Mouse (Mus musculus) limb, embryonic 10.5 days (tissue): ENCODE results near the gene Bicral. TPM values are rescaled to one million over a fixed set of nuclear protein-coding genes. Genes with fewer than 3 reads are reported as not detected.
A peak's percentile ranks its signal among the peaks of the same experiment; 100 is the strongest.

ENCODE experiments used
- DNase-seq: peaks from one replicate; pipeline ENCODE4 v3.0.0-alpha.2; 2017; ENCODE audit warnings: low spot score
- H3K27ac ChIP-seq: fragments of 300-500 bp; sonication (generic); 2 replicates; pipeline ENCODE4 v1.5.1; 2016; ENCODE audit warnings: mild to moderate bottlenecking
- H3K27me3 ChIP-seq: fragments of 300-500 bp; sonication (generic); 2 replicates; pipeline ENCODE4 v1.6.1; 2016; ENCODE audit warnings: low read depth, mild to moderate bottlenecking; ENCODE audit not compliant: poor library complexity, severe bottlenecking
- H3K36me3 ChIP-seq: fragments of 300-500 bp; sonication (generic); 2 replicates; pipeline ENCODE4 v1.6.1; 2016; ENCODE audit warnings: mild to moderate bottlenecking, moderate library complexity
- H3K4me1 ChIP-seq: fragments of 300-500 bp; sonication (generic); 2 replicates; pipeline ENCODE4 v1.6.1; 2016
- H3K4me3 ChIP-seq: fragments of 300-500 bp; sonication (generic); 2 replicates; pipeline ENCODE4 v1.5.1; 2016; ENCODE audit warnings: mild to moderate bottlenecking, moderate library complexity
- H3K9me3 ChIP-seq: fragments of 300-500 bp; sonication (generic); replicated peaks from 2 replicates; pipeline ENCODE4 v1.6.1; 2016; ENCODE audit warnings: mild to moderate bottlenecking
- WGBS: fragments of 180-500 bp; shearing (Covaris S2); methylation state at CpG from one replicate; pipeline ENCODE4 v1.1.7; 2016; 5-methylcytosine and 5-hydroxymethylcytosine counted together
- polyA plus RNA-seq: library from polyadenylated mRNA; unstranded; fragments of >200 nt; fragmentation: Nextera tagmentation; extraction: Ambion mirVana; gene quantifications from 2 replicates; pipeline ENCODE4 v1.2.1, GENCODE M21; 2016

Bicral gene
- polyA plus RNA-seq, 1 experiment from 2014 or later, result 4.3 TPM

DNA sequence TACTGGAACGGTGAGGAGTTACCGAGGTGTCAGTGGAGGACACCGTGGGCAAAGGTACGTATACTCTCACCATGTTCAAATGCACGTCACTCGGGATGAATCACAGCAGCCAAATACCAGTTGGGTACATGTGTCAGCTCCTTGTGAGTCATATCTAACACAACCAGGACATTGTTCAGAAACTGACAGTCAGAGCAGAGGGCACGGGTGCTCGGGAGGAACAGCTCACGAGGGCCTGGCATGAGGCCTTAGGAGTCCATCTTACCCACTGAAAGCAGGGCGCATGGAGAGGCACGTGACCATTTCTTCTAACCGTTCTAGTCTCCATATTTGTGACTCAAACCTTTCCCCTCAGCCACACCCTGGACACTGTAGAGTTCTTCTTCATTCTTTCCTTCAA, 8.6 kb upstream of the Bicral start:
- Histone ChIP-seq H3K27me3 (no peaks in the 10 kb centered on the region), H3K9me3 (no peaks in the 10 kb centered on the region), H3K4me3 (no peak overlapping the region), H3K4me1 (peaks cover 5% of the 10 kb centered on the region; the same call in 1 of the 2 replicates), H3K36me3 (0 out of 2 replicates have a peak, but pooled peaks cover 1% of the 10 kb centered on the region), H3K27ac (no peak overlapping the region)
- DNase-seq, result no peak
- 95% methylated on average over 12 of the region's 12 CpGs for WGBS

DNA sequence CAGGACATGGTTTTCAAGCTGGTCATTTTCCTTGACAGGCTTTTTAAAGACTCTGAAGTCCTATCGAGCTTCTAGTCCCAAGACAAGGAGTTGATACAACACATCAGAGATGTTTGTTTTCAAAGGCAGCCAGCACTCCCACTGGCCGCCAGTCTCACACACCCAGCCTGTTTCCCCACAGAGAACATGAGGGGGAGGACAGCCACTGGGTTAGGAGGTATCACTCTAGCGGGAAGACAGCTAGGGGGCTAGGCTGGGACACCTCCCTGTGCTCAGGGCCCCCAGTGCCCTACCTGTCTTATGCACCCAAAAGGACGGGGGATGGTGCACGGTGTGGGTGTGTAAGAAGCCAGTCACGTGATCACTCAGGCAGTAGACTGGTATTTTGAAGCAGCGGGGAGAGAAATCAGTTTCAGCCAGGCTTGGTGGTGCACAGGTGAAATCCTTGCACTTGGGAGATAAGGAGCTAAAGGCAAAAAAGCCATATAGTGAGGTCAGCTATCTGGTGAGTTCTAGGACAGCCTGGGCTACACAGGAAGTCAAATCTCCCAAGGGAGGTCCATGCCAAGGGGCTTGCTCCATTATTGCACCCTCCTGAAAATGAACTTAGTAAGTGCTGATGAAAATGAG, 6.4 kb upstream of the Bicral start:
- 71% methylated on average over 7 of the region's 7 CpGs for WGBS
- H3K9me3 ChIP-seq, result no peaks in the 10 kb centered on the region
- no peak overlapping the region for H3K27ac ChIP-seq
- H3K27me3 ChIP-seq, result no peaks in the 10 kb centered on the region
- DNase-seq, result no peak
- no peak overlapping the region for H3K4me3 ChIP-seq
- no peaks in the 10 kb centered on the region for H3K36me3 ChIP-seq
- H3K4me1 ChIP-seq, result peaks cover 9% of the 10 kb centered on the region

DNA sequence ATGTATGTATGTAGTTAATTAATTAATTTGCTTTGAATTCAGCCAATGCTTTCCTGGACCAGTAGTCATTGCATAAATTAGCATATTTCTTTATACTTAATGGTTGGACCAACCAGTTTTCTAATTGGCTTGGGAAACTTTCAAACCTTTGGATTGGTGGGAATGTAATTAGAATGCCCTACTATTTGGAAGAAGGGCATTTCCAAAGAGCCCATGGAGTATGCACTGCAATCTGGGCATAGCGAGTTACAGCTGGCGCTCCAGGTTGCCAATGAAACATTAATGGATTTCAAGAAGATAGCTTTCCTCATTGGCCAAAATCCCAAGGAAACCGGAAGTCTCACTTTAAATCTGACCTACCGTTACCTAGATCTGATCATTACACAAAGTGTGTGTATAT, 1.8 kb upstream of the Bicral start:
- Histone ChIP-seq H3K4me1 (peaks cover 27% of the 10 kb centered on the region), H3K27ac (no peak overlapping the region), H3K36me3 (no peaks in the 10 kb centered on the region), H3K27me3 (no peaks in the 10 kb centered on the region), H3K4me3 (no peak overlapping the region), H3K9me3 (no peaks in the 10 kb centered on the region)
- DNase-seq, result no peak
- 94% methylated on average over 4 of the region's 4 CpGs for whole genome bisulfite sequencing

- Histone ChIP-seq H3K36me3 (peaks cover 5% of the 10 kb centered on the region), H3K27ac (peak overlapping the region; percentile 100), H3K9me3 (no peaks in the 10 kb centered on the region), H3K4me3 (peak overlapping the region; percentile 97), H3K4me1 (peaks cover 34% of the 10 kb centered on the region), H3K27me3 (no peaks in the 10 kb centered on the region)
- 29% methylated on average over 9 of the region's 9 CpGs for WGBS
- DNase-seq, result peak; percentile 45
These were observed 615 bp upstream of the Bicral start for GRCm38 (mm10) chr17:46858749-46859444.

DNA sequence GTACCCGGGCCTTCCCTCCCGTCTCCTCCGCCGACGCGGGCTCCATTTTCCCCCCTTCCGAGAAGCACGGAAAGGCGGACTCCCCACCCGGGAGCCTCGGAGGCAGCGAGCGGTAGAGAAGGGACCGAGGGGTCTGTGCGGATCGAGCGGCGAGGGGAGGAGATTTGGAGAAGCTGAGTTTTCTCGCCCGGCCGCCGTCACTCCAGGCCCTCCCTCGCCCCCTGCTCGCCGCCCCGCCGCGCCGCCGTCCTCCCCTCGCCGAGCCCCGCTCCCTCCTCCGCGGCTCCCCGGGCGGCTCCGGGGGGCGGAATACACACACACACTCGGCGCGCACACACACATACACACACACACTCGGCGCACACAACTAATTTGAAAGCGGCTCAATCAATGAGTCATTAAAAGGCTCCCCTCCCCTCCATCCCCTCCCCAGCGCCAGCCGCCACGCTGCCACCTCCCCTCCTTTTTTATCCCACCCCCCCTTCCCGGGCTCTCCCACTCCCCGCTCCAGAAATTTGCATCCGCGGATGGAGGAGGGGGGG, 850 bp downstream of the Bicral start:
- peaks cover 5% of the 10 kb centered on the region for H3K36me3 ChIP-seq
- H3K27me3 ChIP-seq, result no peaks in the 10 kb centered on the region
- H3K27ac ChIP-seq, result peak overlapping the region; percentile 100
- DNase-seq, result peak; percentile 87
- H3K9me3 ChIP-seq, result no peaks in the 10 kb centered on the region
- H3K4me3 ChIP-seq, result peak overlapping the region; percentile 97
- peaks cover 47% of the 10 kb centered on the region for H3K4me1 ChIP-seq
- under 1% methylated on average over 48 of the region's 52 CpGs for WGBS

GRCm38 (mm10) chr17:46856471-46857360, 1.6 kb downstream of the Bicral start:
- peaks cover 5% of the 10 kb centered on the region for H3K36me3 ChIP-seq
- under 1% methylated on average over 87 of the region's 87 CpGs for WGBS

DNA sequence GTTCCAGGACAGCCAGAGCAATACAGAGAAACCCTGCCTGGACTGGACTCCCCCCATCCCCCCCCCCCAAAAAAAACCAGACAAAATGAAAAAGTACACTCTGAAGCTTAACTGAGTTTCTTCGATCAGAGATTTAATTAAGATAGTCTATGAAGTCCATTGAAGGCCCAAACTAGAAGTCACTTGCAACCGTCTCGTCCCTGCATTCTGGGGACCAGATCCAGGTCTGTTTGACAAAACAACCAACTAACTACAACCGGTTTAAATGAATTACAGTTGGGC, 2.2 kb downstream of the Bicral start:
- DNase-seq, result no peak
- 21% methylated on average over 4 of the region's 4 CpGs for WGBS

More at GRCm38 (mm10) chr17:46856471-46857360, 1.6 kb downstream of the Bicral start:
- peak overlapping the region; percentile 100 for H3K27ac ChIP-seq
- no peaks in the 10 kb centered on the region for H3K9me3 ChIP-seq
- peaks cover 47% of the 10 kb centered on the region for H3K4me1 ChIP-seq
- no peaks in the 10 kb centered on the region for H3K27me3 ChIP-seq
- DNase-seq, result peak; percentile 81
- peak overlapping the region; percentile 97 for H3K4me3 ChIP-seq

DNA sequence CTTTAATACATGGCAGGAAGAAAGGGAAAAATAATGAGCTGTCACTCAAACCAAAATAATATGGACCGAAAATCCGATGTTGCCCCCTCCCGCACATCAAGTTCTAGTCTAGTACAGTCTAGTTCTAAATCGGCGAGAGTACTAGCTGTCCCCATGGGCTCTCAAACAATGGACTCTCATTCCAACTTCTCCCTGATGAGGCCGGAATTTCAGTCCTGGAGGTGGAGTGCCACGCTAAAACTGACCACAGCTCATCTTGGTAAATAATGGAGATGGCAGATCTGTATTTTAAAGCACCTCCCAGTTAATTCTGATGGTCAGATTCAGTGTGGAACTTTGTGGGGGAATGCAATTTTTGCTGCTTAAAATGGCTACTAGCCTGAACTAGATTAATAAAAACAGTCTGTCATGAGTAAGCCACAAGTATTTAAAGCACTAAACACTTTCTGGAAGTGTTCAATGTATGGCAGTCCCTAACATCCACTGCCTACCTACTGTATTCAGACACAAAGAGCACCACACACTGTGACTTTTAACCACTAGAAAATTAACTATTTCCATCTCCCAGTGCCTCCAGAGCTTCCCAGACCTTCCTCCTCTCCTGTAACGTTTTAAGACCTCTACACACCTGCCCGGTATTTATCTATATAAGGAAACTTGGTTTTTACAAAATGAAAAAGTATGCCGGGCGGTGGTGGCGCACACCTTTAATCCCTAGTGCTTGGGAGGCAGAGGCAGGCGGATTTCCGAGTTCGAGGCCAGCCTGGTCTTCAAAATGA, 2.8 kb downstream of the Bicral start:
- Histone ChIP-seq H3K4me3 (peak overlapping the region; percentile 97), H3K9me3 (no peaks in the 10 kb centered on the region), H3K4me1 (peaks cover 44% of the 10 kb centered on the region), H3K27me3 (no peaks in the 10 kb centered on the region), H3K36me3 (peaks cover 5% of the 10 kb centered on the region), H3K27ac (peak overlapping the region; percentile 100)
- DNase-seq, result no peak
- WGBS, result 83% methylated on average over 15 of the region's 15 CpGs

More for the DNA sequence above, 2.2 kb downstream of the Bicral start:
- H3K27me3 ChIP-seq, result no peaks in the 10 kb centered on the region
- H3K9me3 ChIP-seq, result no peaks in the 10 kb centered on the region
- H3K36me3 ChIP-seq, result peaks cover 5% of the 10 kb centered on the region
- peak overlapping the region; percentile 100 for H3K27ac ChIP-seq
- H3K4me3 ChIP-seq, result peak overlapping the region; percentile 97
- peaks cover 47% of the 10 kb centered on the region for H3K4me1 ChIP-seq

DNA sequence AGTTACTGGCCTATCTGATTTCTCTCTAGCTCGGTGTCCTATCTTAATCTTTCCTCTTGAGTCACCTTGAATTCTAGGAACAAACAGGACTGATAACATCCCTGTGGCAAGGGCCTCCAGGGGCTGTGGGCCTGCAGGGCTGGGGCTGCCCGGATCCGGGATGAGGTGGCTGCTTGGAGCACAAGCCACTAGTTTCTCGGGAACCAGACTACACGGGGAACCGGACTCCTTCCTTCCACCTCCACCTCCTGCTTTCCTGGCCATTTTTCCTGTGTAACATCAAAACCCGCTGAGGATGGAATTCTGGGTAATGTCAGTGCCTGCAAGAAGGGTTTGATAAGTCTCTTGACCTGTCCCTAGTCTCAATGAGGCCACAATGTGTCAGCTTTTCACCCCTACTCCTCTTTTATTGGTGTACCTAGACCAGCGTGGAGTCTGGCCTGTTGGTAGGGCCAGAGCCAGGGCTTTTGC, 3.6 kb downstream of the Bicral start:
- Histone ChIP-seq H3K27me3 (no peaks in the 10 kb centered on the region), H3K4me1 (peaks cover 42% of the 10 kb centered on the region), H3K4me3 (peak overlapping the region; percentile 7; the same call in 1 of the 2 replicates), H3K27ac (0 out of 2 replicates have a peak overlapping the region, but pooled peaks have one; percentile 16), H3K36me3 (peaks cover 5% of the 10 kb centered on the region), H3K9me3 (no peaks in the 10 kb centered on the region)
- DNase-seq, result no peak
- 86% methylated on average over 8 of the region's 8 CpGs for WGBS

DNA sequence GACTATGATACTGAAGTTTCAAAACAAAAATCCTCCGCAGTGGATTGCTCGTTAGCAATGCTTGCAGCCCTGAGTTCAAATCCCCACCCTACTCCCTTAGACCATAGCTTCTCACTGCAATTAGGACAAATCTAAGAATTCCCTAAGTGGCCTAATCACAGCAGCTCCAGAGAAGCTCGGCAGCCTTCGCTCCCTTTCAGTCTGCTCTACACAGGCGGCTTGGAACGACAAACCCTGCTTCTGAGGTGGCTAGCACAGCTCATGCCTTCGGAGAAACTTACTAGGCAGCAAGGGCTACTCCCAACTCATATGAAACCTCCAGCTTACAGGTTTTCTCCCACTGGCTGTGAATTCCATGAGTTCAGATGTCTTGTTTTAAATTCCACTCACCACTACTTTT, 4.2 kb downstream of the Bicral start:
- no peak overlapping the region for H3K4me3 ChIP-seq
- H3K36me3 ChIP-seq, result peaks cover 5% of the 10 kb centered on the region
- H3K9me3 ChIP-seq, result no peaks in the 10 kb centered on the region
- no peak overlapping the region for H3K27ac ChIP-seq
- no peaks in the 10 kb centered on the region for H3K27me3 ChIP-seq
- WGBS, result 84% methylated on average over 7 of the region's 7 CpGs
- peaks cover 36% of the 10 kb centered on the region for H3K4me1 ChIP-seq
- no peak for DNase-seq

- no peak for DNase-seq
- WGBS, result 63% methylated on average over 6 of the region's 6 CpGs
These were observed 5.0 kb downstream of the Bicral start for GRCm38 (mm10) chr17:46853281-46853680.

DNA sequence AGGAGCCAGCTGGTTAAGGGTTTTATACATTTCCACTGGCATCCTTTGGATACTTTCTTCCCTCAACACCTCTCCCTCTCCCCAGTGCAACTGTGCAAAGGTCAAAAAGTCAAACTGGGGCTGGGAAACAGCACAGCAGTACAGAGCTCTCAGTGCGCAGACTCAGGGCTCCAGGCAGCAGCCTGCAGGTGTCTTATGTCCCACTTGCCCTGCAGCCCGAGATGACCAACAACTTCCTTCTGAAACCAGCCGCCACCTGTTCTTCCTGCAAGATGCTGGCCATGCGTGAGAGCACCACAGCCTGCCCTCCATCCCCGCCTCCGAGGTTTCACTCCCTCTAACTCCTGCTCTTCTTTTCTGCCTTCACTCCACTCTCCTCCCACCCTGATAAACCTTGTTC, 5.6 kb downstream of the Bicral start:
- Histone ChIP-seq H3K27me3 (no peaks in the 10 kb centered on the region), H3K9me3 (no peaks in the 10 kb centered on the region), H3K27ac (peak overlapping the region; percentile 11; the same call in 1 of the 2 replicates), H3K4me3 (0 out of 2 replicates have a peak overlapping the region, but pooled peaks have one; percentile 7), H3K36me3 (peaks cover 5% of the 10 kb centered on the region), H3K4me1 (peaks cover 32% of the 10 kb centered on the region)
- DNase-seq, result peak; percentile 58
- WGBS, result 33% methylated on average over 6 of the region's 6 CpGs

More at GRCm38 (mm10) chr17:46853281-46853680, 5.0 kb downstream of the Bicral start:
- no peaks in the 10 kb centered on the region for H3K27me3 ChIP-seq
- H3K4me3 ChIP-seq, result no peak overlapping the region
- peaks cover 5% of the 10 kb centered on the region for H3K36me3 ChIP-seq
- no peaks in the 10 kb centered on the region for H3K9me3 ChIP-seq
- peak overlapping the region; percentile 11; the same call in 1 of the 2 replicates for H3K27ac ChIP-seq
- peaks cover 32% of the 10 kb centered on the region for H3K4me1 ChIP-seq
